Mouse (Mus musculus) forebrain, embryonic 14.5 days (tissue): Measurements from ENCODE around the gene Gmds. TPM values are rescaled to one million over a fixed set of nuclear protein-coding genes. Genes with fewer than 3 reads are reported as not detected.

Experiments used
- ATAC-seq: fragments of 200-750 bp; cut with Nextera tagmentation; 2 replicates; pipeline ENCODE4 v1.8.0; 2017; ENCODE audit warnings: mild to moderate bottlenecking, moderate library complexity
- DNase-seq: peaks from one replicate; pipeline ENCODE4 v3.0.0-alpha.2; 2015; ENCODE audit warnings: low spot score
- H3K27ac ChIP-seq: fragments of 300-500 bp; sonication (generic); 2 replicates; pipeline ENCODE4 v1.5.1; 2014; ENCODE audit warnings: low read depth, mild to moderate bottlenecking, control low read depth, low read length, moderate library complexity
- H3K27me3 ChIP-seq: fragments of 300-500 bp; sonication (generic); replicated peaks from 2 replicates; pipeline ENCODE4 v1.6.1; 2014; ENCODE audit warnings: low read length, control low read depth, mixed read lengths; ENCODE audit not compliant: control insufficient read depth, insufficient read depth
- H3K36me3 ChIP-seq: fragments of 300-500 bp; sonication (generic); 2 replicates; pipeline ENCODE4 v1.6.1; 2014; ENCODE audit warnings: low read length, control low read depth; ENCODE audit not compliant: control insufficient read depth, insufficient read depth
- H3K4me1 ChIP-seq: fragments of 300-500 bp; sonication (generic); 2 replicates; pipeline ENCODE4 v1.6.1; 2014; ENCODE audit warnings: antibody characterized with exemption, low read length, control low read depth; ENCODE audit not compliant: control insufficient read depth, insufficient read depth
- H3K4me2 ChIP-seq: fragments of 300-500 bp; sonication (generic); 2 replicates; pipeline ENCODE4 v1.6.1; 2014; ENCODE audit warnings: mild to moderate bottlenecking, control low read depth, low read length
- H3K4me3 ChIP-seq: fragments of 300-500 bp; sonication (generic); 2 replicates; pipeline ENCODE4 v1.5.1; 2014; ENCODE audit warnings: low read depth, low read length, control low read depth
- H3K9ac ChIP-seq: fragments of 300-500 bp; sonication (generic); 2 replicates; pipeline ENCODE4 v1.6.1; 2014; ENCODE audit warnings: mild to moderate bottlenecking, low read length, control low read depth, moderate library complexity
- H3K9me3 ChIP-seq: fragments of 300-500 bp; sonication (generic); replicated peaks from 2 replicates; pipeline ENCODE4 v1.6.1; 2016; ENCODE audit warnings: low read length, control low read depth, mixed read lengths; ENCODE audit not compliant: control insufficient read depth
- WGBS: fragments of 180-500 bp; shearing (Covaris S2); extraction: QIAGEN DNeasy Blood & Tissue Kit; methylation state at CpG from one replicate; pipeline ENCODE4 v1.1.7; 2014; 5-methylcytosine and 5-hydroxymethylcytosine counted together
- polyA plus RNA-seq: library from polyadenylated mRNA; unstranded; fragments of >200 nt; fragmentation: Nextera tagmentation; extraction: Ambion mirVana; gene quantifications from 2 replicates; pipeline ENCODE4 v1.2.1, GENCODE M21; 2014

The Gmds gene
- polyA plus RNA-seq, 1 experiment from 2014 or later = 31.1 TPM

GRCm38 (mm10) chr13:32018518-32019255, 319.9 kb downstream of the Gmds start:
- peaks cover 15% of the 10 kb centered on the region for H3K4me1 ChIP-seq
- no peak overlapping the region for H3K4me2 ChIP-seq
- ATAC-seq = peak; percentile 76
- 14% methylated on average over 4 of the region's 4 CpGs for WGBS
- H3K9me3 ChIP-seq = no peaks in the 10 kb centered on the region
- no peaks in the 10 kb centered on the region for H3K36me3 ChIP-seq
- H3K4me3 ChIP-seq = no peak overlapping the region
- no peak overlapping the region for H3K27ac ChIP-seq
- DNase-seq = peak; percentile 77
- H3K9ac ChIP-seq = no peak overlapping the region
- H3K27me3 ChIP-seq = no peaks in the 10 kb centered on the region

GRCm38 (mm10) chr13:32008802-32009201, 329.7 kb downstream of the Gmds start:
- Histone ChIP-seq H3K4me2 (no peak overlapping the region), H3K4me3 (no peak overlapping the region), H3K4me1 (no peaks in the 10 kb centered on the region), H3K36me3 (no peaks in the 10 kb centered on the region), H3K27ac (no peak overlapping the region), H3K9ac (no peak overlapping the region), H3K9me3 (no peaks in the 10 kb centered on the region), H3K27me3 (no peaks in the 10 kb centered on the region; the same call in 1 of the 2 replicates)
- 16% methylated on average over 4 of the region's 4 CpGs for WGBS
- DNase-seq (peak; percentile 32), ATAC-seq (no peak)

- no peaks in the 10 kb centered on the region for H3K36me3 ChIP-seq
- no peaks in the 10 kb centered on the region for H3K4me1 ChIP-seq
- no peak overlapping the region for H3K27ac ChIP-seq
- WGBS = 68% methylated on average over 7 of the region's 7 CpGs
- DNase-seq (no peak), ATAC-seq (no peak)
- no peak overlapping the region for H3K4me3 ChIP-seq
- no peaks in the 10 kb centered on the region; the same call in 1 of the 2 replicates for H3K27me3 ChIP-seq
- H3K9ac ChIP-seq = no peak overlapping the region
- H3K9me3 ChIP-seq = no peaks in the 10 kb centered on the region
- no peak overlapping the region for H3K4me2 ChIP-seq
These were observed 330.4 kb downstream of the Gmds start for GRCm38 (mm10) chr13:32008116-32008641.

- no peak for DNase-seq
- ATAC-seq = no peak
- no peak overlapping the region for H3K9ac ChIP-seq
- no peaks in the 10 kb centered on the region for H3K4me1 ChIP-seq
- no peaks in the 10 kb centered on the region for H3K36me3 ChIP-seq
- H3K9me3 ChIP-seq = peaks cover 2% of the 10 kb centered on the region; the same call in 1 of the 2 replicates
- WGBS = 70% methylated on average over 4 of the region's 4 CpGs
- H3K27me3 ChIP-seq = no peaks in the 10 kb centered on the region
- H3K27ac ChIP-seq = no peak overlapping the region
- H3K4me3 ChIP-seq = no peak overlapping the region
- H3K4me2 ChIP-seq = no peak overlapping the region
These were observed 345.1 kb downstream of the Gmds start for GRCm38 (mm10) chr13:31993391-31993790.

- Histone ChIP-seq H3K27ac (no peak overlapping the region), H3K4me2 (no peak overlapping the region), H3K4me3 (no peak overlapping the region), H3K36me3 (no peaks in the 10 kb centered on the region), H3K4me1 (no peaks in the 10 kb centered on the region), H3K9me3 (peaks cover 2% of the 10 kb centered on the region; the same call in 1 of the 2 replicates), H3K27me3 (no peaks in the 10 kb centered on the region), H3K9ac (no peak overlapping the region)
- DNase-seq = no peak
- peak; percentile 18; the same call in 1 of the 2 replicates for ATAC-seq
- WGBS = 49% methylated on average over 12 of the region's 12 CpGs
These were observed 345.9 kb downstream of the Gmds start for GRCm38 (mm10) chr13:31992409-31993201.

- 74% methylated on average over 1 of the region's 1 CpGs for WGBS
- H3K4me2 ChIP-seq = no peak overlapping the region
- no peaks in the 10 kb centered on the region for H3K36me3 ChIP-seq
- H3K4me3 ChIP-seq = no peak overlapping the region
- ATAC-seq = no peak
- H3K27ac ChIP-seq = no peak overlapping the region
- no peaks in the 10 kb centered on the region for H3K9me3 ChIP-seq
- no peak overlapping the region for H3K9ac ChIP-seq
- no peaks in the 10 kb centered on the region for H3K4me1 ChIP-seq
- H3K27me3 ChIP-seq = no peaks in the 10 kb centered on the region
- DNase-seq = no peak
These were observed 357.3 kb downstream of the Gmds start for GRCm38 (mm10) chr13:31981198-31981597.

- H3K9ac ChIP-seq = no peak overlapping the region
- H3K4me3 ChIP-seq = no peak overlapping the region
- no peaks in the 10 kb centered on the region for H3K4me1 ChIP-seq
- no peaks in the 10 kb centered on the region for H3K9me3 ChIP-seq
- no peak overlapping the region for H3K27ac ChIP-seq
- ATAC-seq (no peak), DNase-seq (no peak)
- H3K4me2 ChIP-seq = no peak overlapping the region
- no peaks in the 10 kb centered on the region for H3K36me3 ChIP-seq
- WGBS = 92% methylated on average over 7 of the region's 7 CpGs
- H3K27me3 ChIP-seq = no peaks in the 10 kb centered on the region
These were observed 360.4 kb downstream of the Gmds start for GRCm38 (mm10) chr13:31978126-31978525.

- no peaks in the 10 kb centered on the region for H3K9me3 ChIP-seq
- H3K36me3 ChIP-seq = no peaks in the 10 kb centered on the region
- WGBS = 54% methylated on average over 3 of the region's 3 CpGs
- no peaks in the 10 kb centered on the region for H3K27me3 ChIP-seq
- DNase-seq (no peak), ATAC-seq (no peak)
- no peak overlapping the region for H3K4me2 ChIP-seq
- no peaks in the 10 kb centered on the region for H3K4me1 ChIP-seq
- H3K4me3 ChIP-seq = no peak overlapping the region
- H3K9ac ChIP-seq = no peak overlapping the region
- H3K27ac ChIP-seq = no peak overlapping the region
These were observed 363.6 kb downstream of the Gmds start for GRCm38 (mm10) chr13:31974751-31975479.
